Mouse (Mus musculus) cerebellum, adult 11-12 months (tissue): ENCODE results near the gene Prr15l.

Experiments
- DNase-seq: peaks from one replicate; pipeline ENCODE4 v3.0.0; 2022

Prr15l gene

GRCm38 (mm10) chr11:96924861-96925260 is 3.0 kb upstream of the Prr15l start:
- DNase-seq, result no peak

- no peak for DNase-seq
Measured at GRCm38 (mm10) chr11:96925469-96926148, 2.3 kb upstream of the Prr15l start.

- DNase-seq, result no peak
Measured at GRCm38 (mm10) chr11:96926587-96926986, 1.3 kb upstream of the Prr15l start.

GRCm38 (mm10) chr11:96928691-96929090 is 787 bp downstream of the Prr15l start:
- DNase-seq, result no peak

GRCm38 (mm10) chr11:96929096-96929765 is 1.3 kb downstream of the Prr15l start:
- no peak for DNase-seq

GRCm38 (mm10) chr11:96929766-96930331 is 1.9 kb downstream of the Prr15l start:
- DNase-seq, result no peak

- DNase-seq, result no peak
Measured at GRCm38 (mm10) chr11:96931327-96932062, 3.6 kb downstream of the Prr15l start.

GRCm38 (mm10) chr11:96933562-96934276 is 5.8 kb downstream of the Prr15l start:
- DNase-seq, result no peak

GRCm38 (mm10) chr11:96934921-96935356 is 7.0 kb downstream of the Prr15l start:
- no peak for DNase-seq

- no peak for DNase-seq
Measured at GRCm38 (mm10) chr11:96935872-96936650, 8.2 kb downstream of the Prr15l start.

- no peak for DNase-seq
Measured at GRCm38 (mm10) chr11:96937549-96938425, 9.9 kb downstream of the Prr15l start.

- no peak for DNase-seq
Measured at GRCm38 (mm10) chr11:96938426-96938800, 10.5 kb downstream of the Prr15l start.

GRCm38 (mm10) chr11:96940578-96941465 is 12.9 kb downstream of the Prr15l start:
- no peak for DNase-seq

- no peak for DNase-seq
Measured at GRCm38 (mm10) chr11:96941989-96942590, 14.2 kb downstream of the Prr15l start.

GRCm38 (mm10) chr11:96943746-96944304 is 15.9 kb downstream of the Prr15l start, which contains the start of gene Pnpo:
Pnpo (minus strand) TSS chr11:96943986.
- DNase-seq, result peak; percentile 95

GRCm38 (mm10) chr11:96944844-96945580 is 17.1 kb downstream of the Prr15l start:
- no peak for DNase-seq

GRCm38 (mm10) chr11:96946498-96946897 is 18.6 kb downstream of the Prr15l start:
- DNase-seq, result no peak

GRCm38 (mm10) chr11:96947849-96948248 is 19.9 kb downstream of the Prr15l start:
- no peak for DNase-seq
